Mouse (Mus musculus) inflammation-experienced regulatory T-cells, adult 6 months (primary cell): Measurements from ENCODE around the gene Ppp1r3c. TPM values are rescaled to one million over a fixed set of nuclear protein-coding genes. Genes with fewer than 3 reads are reported as not detected.

Source experiments
- polyA plus RNA-seq, 3 experiments: library from polyadenylated mRNA; unstranded; fragments of 100-300 nt; shearing (Covaris generic); gene quantifications; one replicate each; pipeline ENCODE4 v1.2.1; 2017

The Ppp1r3c gene
- polyA plus RNA-seq, 3 experiments from 2014 or later = not detected

Other genes with a start within 250 kb of the Ppp1r3c start
- 1 to 10 TPM; 1.4 to 2.1 (median 1.8) TPM for gene Hectd2, start 182.0 kb downstream of the Ppp1r3c start, polyA plus RNA-seq
- 10 to 100 TPM; 25.8 to 31.5 (median 31.3) TPM for gene Tnks2, start 97.6 kb upstream of the Ppp1r3c start, polyA plus RNA-seq
- gene Fgfbp3, start 183.0 kb upstream of the Ppp1r3c start, polyA plus RNA-seq = under 1 TPM in 1 of 3 experiments, not detected in 2; 0.20 TPM
- gene Btaf1, start 189.4 kb upstream of the Ppp1r3c start, polyA plus RNA-seq = 10 to 100 TPM in 1 of 3 experiments, 1 to 10 TPM in 2; 6.4 to 11.5 (median 9.0) TPM